Mouse (Mus musculus): ENCODE results near the gene Gpr143. TPM values are rescaled to one million over a fixed set of nuclear protein-coding genes. Genes with fewer than 3 reads are reported as not detected.

Gene Gpr143
- polyA plus RNA-seq, 1 experiment from 2014 or later, result 0.44 TPM

Other genes starting within 250 kb of the Gpr143 start
- not detected in 2 replicates for gene Cldn34a, start 218.6 kb upstream of the Gpr143 start, polyA plus RNA-seq (2015; fragmentation: Nextera tagmentation; extraction: Ambion mirVana)
- 4.7 and 5.1 TPM in 2 replicates for gene Shroom2, start 12.5 kb upstream of the Gpr143 start, polyA plus RNA-seq (2015; fragmentation: Nextera tagmentation; extraction: Ambion mirVana)
- gene Usp51, start 224.5 kb downstream of the Gpr143 start, polyA plus RNA-seq (2015; fragmentation: Nextera tagmentation; extraction: Ambion mirVana), result 0.84 and 1.2 TPM in 2 replicates